Mouse (Mus musculus): ENCODE measurements at regions not wholly inside any gene's neighbourhood (a gene's known extent, or its start where the extent isn't known, plus 50 kb on each side); places are given as distances from the start of the nearest gene placed in this dataset.

DNA sequence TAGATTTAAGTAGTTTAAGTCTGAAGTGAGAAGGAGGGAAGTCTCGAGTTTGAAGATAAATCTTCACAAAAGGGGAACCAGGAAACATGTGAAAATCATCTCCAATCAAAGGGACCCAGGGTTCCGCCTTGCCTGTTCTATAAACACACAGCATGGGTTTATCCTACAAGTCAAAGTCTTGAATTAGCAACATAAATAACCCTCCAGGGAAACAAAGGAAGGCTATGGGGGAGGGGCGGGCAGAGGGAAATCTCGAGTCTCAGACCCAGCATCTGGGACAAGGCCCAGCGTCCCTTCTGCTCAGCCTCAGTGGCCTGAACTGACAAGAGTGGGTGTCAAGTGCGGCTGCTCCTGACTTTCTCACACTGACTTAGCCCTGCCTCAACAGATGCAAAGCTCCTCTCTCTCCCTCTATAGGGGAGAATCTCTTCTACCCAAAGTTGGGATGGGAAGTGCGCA, 240.3 kb upstream of the Lrig3 start:
- Histone ChIP-seq H3K27ac (ENCODE audit: control insufficient read depth, insufficient read depth, low read depth, low read length) (no peak overlapping the region), H3K4me1 (ENCODE audit: control insufficient read depth, insufficient read depth, low read length) (peaks cover 2% of the 10 kb centered on the region; the same call in 1 of the 2 replicates), H3K27me3 (ENCODE audit: control insufficient read depth, insufficient read depth, low read length) (no peaks in the 10 kb centered on the region), H3K36me3 (ENCODE audit: control insufficient read depth, insufficient read depth, low read length) (no peaks in the 10 kb centered on the region), H3K4me3 (ENCODE audit: control insufficient read depth, low read depth, low read length) (no peak overlapping the region; the same call in 1 of the 2 replicates)
- TF ChIP-seq POLR2A (IDR thresholded peaks at IDR 0.05; ENCODE audit: control insufficient read depth, low read depth, low read length): no peak
- no peak for TF ChIP-seq CTCF (IDR thresholded peaks at IDR 0.05; ENCODE audit: control insufficient read depth, insufficient read depth, insufficient replicate concordance, low read depth, low read length)

GRCm38 (mm10) chr10:125726546-125726945, 239.4 kb upstream of the Lrig3 start:
- TF ChIP-seq CTCF (IDR thresholded peaks at IDR 0.05; ENCODE audit: control insufficient read depth, insufficient read depth, insufficient replicate concordance, low read depth, low read length): no peak
- TF ChIP-seq POLR2A (IDR thresholded peaks at IDR 0.05; ENCODE audit: control insufficient read depth, low read depth, low read length): no peak
- H3K4me1 ChIP-seq (ENCODE audit: control insufficient read depth, insufficient read depth, low read length): peaks cover 6% of the 10 kb centered on the region
- H3K4me3 ChIP-seq (ENCODE audit: control insufficient read depth, low read depth, low read length): no peak overlapping the region
- H3K36me3 ChIP-seq (ENCODE audit: control insufficient read depth, insufficient read depth, low read length): no peaks in the 10 kb centered on the region
- H3K27ac ChIP-seq (ENCODE audit: control insufficient read depth, insufficient read depth, low read depth, low read length): no peak overlapping the region
- H3K27me3 ChIP-seq (ENCODE audit: control insufficient read depth, insufficient read depth, low read length): no peaks in the 10 kb centered on the region

DNA sequence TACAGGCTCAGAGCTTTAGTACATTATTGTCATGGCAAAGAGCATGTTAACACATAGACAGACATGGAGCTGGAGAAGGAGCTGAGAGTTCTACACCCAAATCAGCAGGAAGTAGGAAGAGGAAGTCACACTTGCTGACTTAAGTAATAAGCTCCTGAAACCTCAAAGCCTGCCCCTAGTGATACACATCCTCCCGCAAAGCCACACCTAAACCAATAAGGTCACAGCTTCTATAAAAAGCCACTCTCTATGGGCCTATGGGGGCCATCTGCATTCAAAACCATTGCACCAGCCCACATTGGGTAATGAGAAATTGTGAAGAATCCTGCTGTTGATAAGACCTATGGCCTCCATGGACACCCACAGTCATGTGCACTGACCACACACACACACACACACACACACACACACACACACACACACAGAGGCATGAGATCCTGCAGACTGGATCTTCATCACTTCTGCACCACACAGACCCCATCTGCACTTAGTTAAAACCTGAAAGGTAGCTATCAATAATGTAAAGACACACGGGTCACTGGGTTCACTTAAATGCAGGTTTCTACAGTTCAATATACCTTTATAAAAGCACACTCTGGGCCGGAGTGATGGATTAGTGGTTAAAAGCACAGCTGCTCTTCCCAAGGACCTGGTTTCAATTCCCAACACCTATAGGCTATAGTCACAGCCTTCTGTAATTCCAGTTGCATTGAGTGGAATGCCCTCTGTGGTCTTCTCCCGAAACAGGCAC, 230.0 kb upstream of the Lrig3 start:
- TF ChIP-seq CTCF (IDR thresholded peaks at IDR 0.05; ENCODE audit: control insufficient read depth, insufficient read depth, insufficient replicate concordance, low read depth, low read length): no peak
- no peak for TF ChIP-seq POLR2A (IDR thresholded peaks at IDR 0.05; ENCODE audit: control insufficient read depth, low read depth, low read length)
- no peaks in the 10 kb centered on the region for H3K36me3 ChIP-seq (ENCODE audit: control insufficient read depth, insufficient read depth, low read length)
- peaks cover 8% of the 10 kb centered on the region for H3K4me1 ChIP-seq (ENCODE audit: control insufficient read depth, insufficient read depth, low read length)
- no peak overlapping the region for H3K27ac ChIP-seq (ENCODE audit: control insufficient read depth, insufficient read depth, low read depth, low read length)
- no peaks in the 10 kb centered on the region for H3K27me3 ChIP-seq (ENCODE audit: control insufficient read depth, insufficient read depth, low read length)
- H3K4me3 ChIP-seq (ENCODE audit: control insufficient read depth, low read depth, low read length): no peak overlapping the region

DNA sequence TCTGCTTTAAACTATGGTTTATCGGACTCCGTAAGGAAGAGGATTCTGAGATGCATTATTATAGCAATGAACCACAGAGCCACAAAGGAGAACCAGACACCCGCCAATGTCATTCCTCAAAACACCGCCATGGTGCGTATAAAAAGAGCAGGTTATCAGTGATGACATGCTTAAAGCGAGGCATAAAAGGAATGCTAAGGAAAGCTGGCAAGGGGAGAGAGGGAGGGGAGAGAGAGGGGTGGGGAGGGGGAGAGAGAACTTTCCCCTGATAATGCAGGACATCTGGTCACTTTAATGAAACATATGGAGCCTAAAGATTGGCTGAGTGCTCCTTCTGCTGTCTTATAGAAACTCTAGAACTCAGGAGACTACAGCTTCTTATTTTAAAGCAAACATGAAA, 222.8 kb upstream of the Lrig3 start:
- peaks cover 2% of the 10 kb centered on the region; the same call in 1 of the 2 replicates for H3K4me1 ChIP-seq (ENCODE audit: control insufficient read depth, insufficient read depth, low read length)

DNA sequence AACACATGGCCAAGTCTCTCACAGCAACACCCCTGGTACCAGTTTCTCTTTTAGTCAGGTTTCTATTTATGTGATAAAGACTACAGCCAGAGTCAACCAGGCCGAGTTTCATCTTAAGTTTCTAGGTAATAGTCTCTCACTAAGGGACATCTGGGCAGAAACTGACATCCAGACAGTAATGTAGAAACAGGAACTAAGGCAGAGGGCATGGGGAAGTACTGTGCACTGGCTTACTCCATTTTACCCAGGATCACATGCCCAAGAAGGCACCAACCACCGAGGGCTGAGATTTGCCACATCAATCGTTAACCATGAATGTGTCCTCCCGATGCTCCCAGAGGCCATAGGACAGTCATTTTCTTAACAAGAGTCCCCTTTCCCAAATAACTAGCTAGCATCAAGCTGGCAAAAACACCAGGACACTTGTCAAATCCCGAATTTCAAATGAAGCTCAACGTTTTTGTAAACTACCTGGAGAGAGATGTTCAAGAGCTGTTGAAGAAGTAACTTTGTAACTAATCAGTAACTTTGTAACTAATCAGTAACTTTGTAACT, 216.9 kb upstream of the Lrig3 start:
- Histone ChIP-seq H3K4me3 (ENCODE audit: control insufficient read depth, low read depth, low read length) (no peak overlapping the region), H3K4me1 (ENCODE audit: control insufficient read depth, insufficient read depth, low read length) (no peaks in the 10 kb centered on the region), H3K36me3 (ENCODE audit: control insufficient read depth, insufficient read depth, low read length) (no peaks in the 10 kb centered on the region), H3K27ac (ENCODE audit: control insufficient read depth, insufficient read depth, low read depth, low read length) (no peak overlapping the region), H3K27me3 (ENCODE audit: control insufficient read depth, insufficient read depth, low read length) (no peaks in the 10 kb centered on the region)
- TF ChIP-seq CTCF (IDR thresholded peaks at IDR 0.05; ENCODE audit: control insufficient read depth, insufficient read depth, insufficient replicate concordance, low read depth, low read length) (no peak), POLR2A (IDR thresholded peaks at IDR 0.05; ENCODE audit: control insufficient read depth, low read depth, low read length) (no peak)

More for the DNA sequence above, 222.8 kb upstream of the Lrig3 start:
- TF ChIP-seq POLR2A (IDR thresholded peaks at IDR 0.05; ENCODE audit: control insufficient read depth, low read depth, low read length) (no peak), CTCF (IDR thresholded peaks at IDR 0.05; ENCODE audit: control insufficient read depth, insufficient read depth, insufficient replicate concordance, low read depth, low read length) (no peak)
- Histone ChIP-seq H3K27ac (ENCODE audit: control insufficient read depth, insufficient read depth, low read depth, low read length) (no peak overlapping the region), H3K4me3 (ENCODE audit: control insufficient read depth, low read depth, low read length) (no peak overlapping the region), H3K27me3 (ENCODE audit: control insufficient read depth, insufficient read depth, low read length) (no peaks in the 10 kb centered on the region), H3K36me3 (ENCODE audit: control insufficient read depth, insufficient read depth, low read length) (no peaks in the 10 kb centered on the region)

DNA sequence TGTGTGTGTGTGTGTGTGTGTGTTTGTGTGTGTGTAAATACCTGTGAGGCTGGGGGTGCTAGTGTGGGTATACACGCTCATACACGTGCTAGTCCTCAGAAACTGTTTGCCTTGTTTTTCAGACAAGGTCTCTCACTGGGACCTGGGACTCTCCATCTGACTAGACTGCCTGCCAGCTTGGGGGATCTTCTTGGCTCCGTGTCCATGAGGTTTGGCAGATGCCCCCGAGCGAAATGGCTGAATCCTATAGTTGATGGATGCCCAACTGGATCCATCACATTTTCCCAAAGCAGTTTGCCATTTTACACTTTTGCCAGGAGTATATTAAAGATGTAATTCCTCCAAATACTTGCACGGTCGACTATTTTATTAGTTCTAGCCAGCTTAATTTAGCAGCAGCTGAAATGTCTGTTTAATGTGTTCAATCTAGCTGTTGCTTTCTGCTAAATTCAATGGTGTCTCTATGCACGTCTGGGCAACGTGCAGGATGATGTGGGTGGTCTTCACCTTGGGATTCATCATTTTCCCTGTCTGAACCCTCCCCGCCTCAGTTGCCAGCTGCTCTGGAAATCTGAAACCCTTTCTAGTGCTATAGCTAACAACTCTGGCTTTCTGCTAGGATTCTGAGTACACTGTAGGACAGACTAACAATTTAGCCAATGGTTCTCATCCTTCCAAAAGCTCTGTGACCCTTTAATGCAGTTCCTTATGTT, 213.3 kb upstream of the Lrig3 start:
- H3K36me3 ChIP-seq (ENCODE audit: control insufficient read depth, insufficient read depth, low read length): no peaks in the 10 kb centered on the region
- H3K4me1 ChIP-seq (ENCODE audit: control insufficient read depth, insufficient read depth, low read length): no peaks in the 10 kb centered on the region
- H3K27me3 ChIP-seq (ENCODE audit: control insufficient read depth, insufficient read depth, low read length): no peaks in the 10 kb centered on the region
- TF ChIP-seq CTCF (IDR thresholded peaks at IDR 0.05; ENCODE audit: control insufficient read depth, insufficient read depth, insufficient replicate concordance, low read depth, low read length) (no peak), POLR2A (IDR thresholded peaks at IDR 0.05; ENCODE audit: control insufficient read depth, low read depth, low read length) (no peak)
- no peak overlapping the region for H3K4me3 ChIP-seq (ENCODE audit: control insufficient read depth, low read depth, low read length)
- H3K27ac ChIP-seq (ENCODE audit: control insufficient read depth, insufficient read depth, low read depth, low read length): no peak overlapping the region

- H3K4me3 ChIP-seq (ENCODE audit: control insufficient read depth, low read depth, low read length): no peak overlapping the region
- H3K27me3 ChIP-seq (ENCODE audit: control insufficient read depth, insufficient read depth, low read length): no peaks in the 10 kb centered on the region
- no peak for TF ChIP-seq POLR2A (IDR thresholded peaks at IDR 0.05; ENCODE audit: control insufficient read depth, low read depth, low read length)
- no peak for TF ChIP-seq CTCF (IDR thresholded peaks at IDR 0.05; ENCODE audit: control insufficient read depth, insufficient read depth, insufficient replicate concordance, low read depth, low read length)
- H3K27ac ChIP-seq (ENCODE audit: control insufficient read depth, insufficient read depth, low read depth, low read length): no peak overlapping the region
- H3K4me1 ChIP-seq (ENCODE audit: control insufficient read depth, insufficient read depth, low read length): peaks cover 3% of the 10 kb centered on the region; the same call in 1 of the 2 replicates
- H3K36me3 ChIP-seq (ENCODE audit: control insufficient read depth, insufficient read depth, low read length): no peaks in the 10 kb centered on the region
Measured at GRCm38 (mm10) chr10:125759171-125759570, 206.8 kb upstream of the Lrig3 start.

Data from testis, adult 2 months (tissue).